Mouse (Mus musculus) testis, adult 2 months (tissue): Measurements from ENCODE around the gene Kdm1b.

Experiments used
- CTCF ChIP-seq: fragments of 200-500 bp; IDR thresholded peaks from 2 replicates; pipeline ENCODE4 v1.5.1; 2012; ENCODE audit warnings: low read depth, mild to moderate bottlenecking, inconsistent platforms, low read length, moderate library complexity; ENCODE audit not compliant: control insufficient read depth, insufficient read depth, insufficient replicate concordance
- POLR2A ChIP-seq: fragments of 200-500 bp; IDR thresholded peaks from 2 replicates; pipeline ENCODE4 v1.6.1; 2012; ENCODE audit warnings: low read depth, mild to moderate bottlenecking, inconsistent platforms, low read length, moderate library complexity; ENCODE audit not compliant: control insufficient read depth

- TF ChIP-seq POLR2A (no peak), CTCF (no peak)
Observed at GRCm38 (mm10) chr13:46997355-46997754, 45.9 kb upstream of the Kdm1b start.
